Mouse (Mus musculus): ENCODE measurements around the gene Hemk1.

DNA sequence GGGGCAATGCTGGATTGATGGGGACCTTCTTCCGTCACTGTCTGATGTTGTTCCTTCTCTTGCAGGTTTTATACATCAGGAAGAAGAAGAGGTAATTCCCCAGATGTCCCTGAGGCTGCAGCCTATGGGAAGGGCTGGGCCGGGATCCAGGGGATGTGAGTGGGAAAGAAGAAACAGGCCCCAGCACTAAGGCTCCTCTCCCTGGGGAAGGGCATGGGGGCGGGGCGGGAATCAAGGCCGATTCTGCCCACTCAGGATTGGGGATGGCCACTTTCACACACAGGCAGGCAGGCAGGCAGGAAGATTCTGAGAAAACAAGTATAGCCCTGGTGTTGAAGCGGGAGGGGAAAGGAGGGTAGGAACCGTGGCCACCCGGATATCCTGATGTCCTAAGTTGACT, 7.9 kb upstream of the Hemk1 start:
- TF ChIP-seq POLR2A (IDR thresholded peaks at IDR 0.05; ENCODE audit: low read depth, low read length): no peak
- TF ChIP-seq CTCF (IDR thresholded peaks at IDR 0.05; ENCODE audit: extremely low read depth, insufficient read length, insufficient replicate concordance, low read depth, low read length): no peak
